Mouse (Mus musculus): ENCODE data around the gene Ddc.

Ddc gene

GRCm38 (mm10) chr11:11825670-11826069 lies 72.3 kb downstream of the Ddc start:
- no peak for DNase-seq (ENCODE audit: low read depth, low spot score)

- no peak for DNase-seq (ENCODE audit: low read depth, low spot score)
Observed at GRCm38 (mm10) chr11:11824970-11825635, 72.8 kb downstream of the Ddc start.

- peak; percentile 41 for DNase-seq (ENCODE audit: low read depth, low spot score)
Observed at GRCm38 (mm10) chr11:11823980-11824911, 73.7 kb downstream of the Ddc start.

- DNase-seq (ENCODE audit: low read depth, low spot score) = peak; percentile 89
Observed at GRCm38 (mm10) chr11:11822181-11823095, 75.5 kb downstream of the Ddc start.

GRCm38 (mm10) chr11:11821387-11821975 lies 76.5 kb downstream of the Ddc start:
- DNase-seq (ENCODE audit: low read depth, low spot score) = peak; percentile 98

GRCm38 (mm10) chr11:11820737-11821136 lies 77.2 kb downstream of the Ddc start:
- DNase-seq (ENCODE audit: low read depth, low spot score) = peak; percentile 27

GRCm38 (mm10) chr11:11820251-11820650 lies 77.7 kb downstream of the Ddc start:
- peak; percentile 96 for DNase-seq (ENCODE audit: low read depth, low spot score)

GRCm38 (mm10) chr11:11819206-11819605 lies 78.7 kb downstream of the Ddc start:
- DNase-seq (ENCODE audit: low read depth, low spot score) = no peak

GRCm38 (mm10) chr11:11818797-11819196 lies 79.1 kb downstream of the Ddc start:
- no peak for DNase-seq (ENCODE audit: low read depth, low spot score)

- DNase-seq (ENCODE audit: low read depth, low spot score) = no peak
Observed at GRCm38 (mm10) chr11:11815737-11816136, 82.2 kb downstream of the Ddc start.

- peak; percentile 96 for DNase-seq (ENCODE audit: low read depth, low spot score)
Observed at GRCm38 (mm10) chr11:11811906-11812480, 86.0 kb downstream of the Ddc start.

GRCm38 (mm10) chr11:11809404-11810175 lies 88.4 kb downstream of the Ddc start:
- peak; percentile 92 for DNase-seq (ENCODE audit: low read depth, low spot score)

GRCm38 (mm10) chr11:11808820-11809403 lies 89.0 kb downstream of the Ddc start, which contains the start of gene Fignl1:
TSS of gene Fignl1 (minus strand) at chr11:11808962.
- peak; percentile 97 for DNase-seq (ENCODE audit: low read depth, low spot score)

GRCm38 (mm10) chr11:11808035-11808819 lies 89.7 kb downstream of the Ddc start:
- no peak for DNase-seq (ENCODE audit: low read depth, low spot score)

GRCm38 (mm10) chr11:11805951-11806350 lies 92.0 kb downstream of the Ddc start:
- no peak for DNase-seq (ENCODE audit: low read depth, low spot score)

- DNase-seq (ENCODE audit: low read depth, low spot score) = no peak
Observed at GRCm38 (mm10) chr11:11804421-11804820, 93.5 kb downstream of the Ddc start.

GRCm38 (mm10) chr11:11801067-11801466 lies 96.9 kb downstream of the Ddc start:
- DNase-seq (ENCODE audit: low read depth, low spot score) = no peak

GRCm38 (mm10) chr11:11800304-11800703 lies 97.6 kb downstream of the Ddc start:
- DNase-seq (ENCODE audit: low read depth, low spot score) = no peak

GRCm38 (mm10) chr11:11798690-11799089 lies 99.3 kb downstream of the Ddc start:
- no peak for DNase-seq (ENCODE audit: low read depth, low spot score)
